Mouse (Mus musculus) lung, postnatal 0 days (tissue): ENCODE measurements around the gene Ugt1a5.

ENCODE experiments used
- CTCF ChIP-seq: IDR thresholded peaks from 2 replicates; pipeline ENCODE4 v1.5.1; 2016; ENCODE audit warnings: antibody characterized with exemption, mild to moderate bottlenecking
- EP300 ChIP-seq: IDR thresholded peaks from 2 replicates; pipeline ENCODE4 v1.6.1; 2016; ENCODE audit warnings: antibody characterized with exemption, mild to moderate bottlenecking, control low read depth

- TF ChIP-seq CTCF (no peak), EP300 (no peak)
Observed at GRCm38 (mm10) chr1:88253106-88253505, 87.3 kb downstream of the Ugt1a5 start.
